Mouse (Mus musculus): Measurements from ENCODE around the gene Mrpl12.

Mrpl12 gene

DNA sequence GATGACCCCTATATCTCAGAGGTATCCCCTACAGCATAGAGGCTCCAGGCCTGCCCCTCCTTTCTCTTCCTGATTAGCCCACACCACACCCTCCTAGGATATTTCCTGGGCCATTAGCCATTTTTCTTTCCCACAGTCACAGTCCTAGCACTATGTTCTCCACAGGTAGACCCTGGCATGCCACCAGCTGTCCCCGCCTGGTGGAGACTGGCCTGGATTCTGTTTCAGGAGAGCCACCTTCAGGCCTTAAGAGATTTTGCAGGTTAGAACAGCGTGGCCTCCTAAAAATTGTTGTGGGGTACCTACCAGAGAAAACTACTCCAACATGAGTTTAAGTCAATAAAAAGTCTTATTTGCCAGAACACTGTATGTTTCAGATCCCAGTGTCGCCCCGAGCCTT is 22.5 kb downstream of the Mrpl12 start:
- in situ Hi-C loops (cut with MboI; ENCODE audit: unreplicated experiment in 2 of 2) = loop anchor here in 1 of 2 experiments (10.0 kb wide), 1 partner anchor 208 kb away; the partner anchor contains the start of genes Cenpx and Lrrc45

- in situ Hi-C loops (cut with MboI; ENCODE audit: unreplicated experiment in 2 of 2) = loop anchor here in 1 of 2 experiments (10.0 kb wide), 1 partner anchor 207 kb away; the partner anchor contains the start of genes Cenpx and Lrrc45
Measured at GRCm38 (mm10) chr11:120507611-120508289, 23.3 kb downstream of the Mrpl12 start.

DNA sequence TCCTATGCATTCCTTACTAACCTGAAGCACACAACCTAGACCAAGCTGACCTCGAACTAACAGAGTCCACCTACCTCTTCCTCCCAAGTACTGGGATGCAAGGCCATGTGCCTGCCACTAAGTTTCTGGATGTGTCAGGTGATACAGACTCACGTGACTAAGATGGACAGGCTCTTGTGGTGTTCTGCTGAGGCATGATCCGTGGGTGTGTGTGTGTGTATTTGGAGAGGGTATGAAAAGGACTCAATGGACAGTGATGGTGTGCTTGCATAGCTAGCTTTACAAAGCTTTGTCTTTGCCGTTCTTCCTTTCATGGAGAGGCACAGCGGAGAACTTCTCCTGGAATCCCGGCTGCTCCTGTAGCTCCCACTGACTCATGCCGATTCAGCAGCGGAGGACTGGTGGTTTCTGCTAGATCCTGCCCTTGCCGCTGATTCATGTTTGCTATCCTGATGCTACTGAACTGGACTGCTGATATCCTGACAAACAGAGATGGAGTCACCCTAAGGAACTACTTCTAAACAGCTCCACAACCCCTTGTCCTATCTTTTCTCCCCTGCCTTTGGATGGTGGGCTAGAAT is 24.0 kb downstream of the Mrpl12 start:
- in situ Hi-C loops (cut with MboI; ENCODE audit: unreplicated experiment in 2 of 2) = loop anchor here in 1 of 2 experiments (10.0 kb wide), 1 partner anchor 206 kb away; the partner anchor contains the start of genes Cenpx and Lrrc45

- in situ Hi-C loops (cut with MboI; ENCODE audit: unreplicated experiment in 2 of 2) = loop anchor here (10.0 kb wide), 2 partner anchors 55 to 205 kb away; partner anchors contain the start of genes Cenpx (in 2 of the 2) and Lrrc45 (in 2 of the 2)
Measured at GRCm38 (mm10) chr11:120509940-120510339, 25.5 kb downstream of the Mrpl12 start.

DNA sequence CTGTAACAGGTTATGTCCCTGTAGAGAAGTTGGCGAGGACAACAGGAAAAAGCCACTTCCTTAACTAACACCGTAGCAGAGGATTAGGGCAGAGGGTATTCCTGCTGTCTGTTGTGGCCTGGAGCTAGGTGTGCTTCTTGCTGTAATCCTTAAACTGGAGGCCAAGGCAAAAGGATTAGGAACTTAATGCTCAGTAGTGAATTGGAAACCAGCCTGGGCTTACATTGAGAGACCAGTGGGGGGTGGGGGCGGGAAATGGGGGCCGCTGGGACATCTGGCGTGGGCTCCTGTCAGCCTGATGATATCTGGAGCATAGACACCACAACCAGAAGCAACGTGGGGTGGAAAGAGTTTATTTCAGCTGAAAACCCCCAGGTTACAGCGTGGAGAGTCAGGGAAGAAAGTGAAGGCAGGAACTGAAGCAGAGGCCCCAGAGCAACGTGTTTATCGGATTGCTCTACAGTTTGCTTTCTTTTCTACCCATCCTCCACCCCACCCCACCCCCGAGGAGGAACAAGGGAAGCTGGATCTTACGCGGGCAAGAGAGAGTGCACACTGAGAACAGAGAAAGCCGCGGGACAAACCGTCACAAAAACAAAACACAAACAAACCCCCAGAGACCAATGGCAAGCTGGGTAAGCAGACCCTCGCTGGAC is 26.1 kb downstream of the Mrpl12 start:
- in situ Hi-C loops (cut with MboI; ENCODE audit: unreplicated experiment in 2 of 2) = loop anchor here (10.0 kb wide), 2 partner anchors 54 to 204 kb away; partner anchors contain the start of genes Cenpx (in 1 of the 2) and Lrrc45 (in 1 of the 2)

DNA sequence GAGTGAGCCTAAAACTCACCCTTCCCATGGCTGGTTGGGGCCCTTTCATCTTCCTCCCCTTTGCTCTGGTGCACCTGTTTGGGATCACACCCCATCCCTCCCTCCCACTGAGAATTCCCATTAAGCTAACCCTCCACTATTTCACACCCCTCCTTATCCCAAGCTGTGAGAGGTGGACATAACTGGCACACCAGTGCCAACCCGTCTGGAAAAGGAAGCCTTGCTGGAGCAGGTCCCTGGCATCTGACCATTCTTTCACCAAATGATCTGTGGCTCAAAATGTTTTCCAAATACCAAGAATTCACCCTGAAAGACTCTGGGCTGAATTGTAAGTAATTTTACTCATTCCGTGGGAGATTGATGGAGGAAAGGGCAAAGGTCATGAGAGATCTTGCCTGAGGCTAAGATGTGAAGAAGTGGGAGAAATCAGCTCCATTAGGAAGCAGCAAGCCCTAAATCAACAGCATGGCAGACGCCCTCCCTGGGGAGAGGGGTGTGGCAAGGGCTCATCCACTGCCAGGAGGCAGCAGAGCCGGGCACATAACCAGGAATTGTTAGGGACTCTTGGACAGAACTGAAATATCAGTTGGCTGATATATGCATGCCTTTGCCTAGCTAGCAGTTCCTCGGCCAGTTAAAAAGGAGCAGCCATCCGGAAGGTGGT is 28.5 kb downstream of the Mrpl12 start:
- in situ Hi-C loops (cut with MboI; ENCODE audit: unreplicated experiment in 2 of 2) = loop anchor here (10.0 kb wide), 2 partner anchors 52 to 202 kb away; partner anchors contain the start of genes Cenpx (in 1 of the 2) and Lrrc45 (in 1 of the 2)

DNA sequence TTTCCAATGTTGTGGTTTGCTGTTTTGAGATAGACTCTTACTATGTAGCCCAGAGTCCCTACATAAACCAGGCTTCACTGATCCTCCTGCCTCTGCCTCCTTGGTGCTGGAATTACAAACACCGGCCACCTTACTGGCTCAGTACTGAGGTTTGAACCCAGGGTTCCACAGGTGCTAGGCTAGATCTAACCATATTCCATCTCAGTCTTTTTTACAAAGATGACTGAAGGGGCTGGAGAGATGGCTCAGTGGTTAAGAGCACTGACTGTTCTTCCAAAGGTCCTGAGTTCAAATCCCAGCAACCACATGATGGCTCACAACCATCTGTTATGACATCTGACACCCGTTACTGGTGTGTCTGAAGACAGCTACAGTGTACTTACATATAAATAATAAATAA is 29.8 kb downstream of the Mrpl12 start:
- in situ Hi-C loops (cut with MboI; ENCODE audit: unreplicated experiment in 2 of 2) = loop anchor here (10.0 kb wide), 2 partner anchors 51 to 201 kb away; partner anchors contain the start of genes Cenpx (in 1 of the 2) and Lrrc45 (in 1 of the 2)

- in situ Hi-C loops (cut with MboI; ENCODE audit: unreplicated experiment in 2 of 2) = loop anchor here (5.0 to 10.0 kb wide), 4 partner anchors 49 to 199 kb away; partner anchors contain the start of genes Pcyt2 (in 2 of the 2), Cenpx (in 1 of the 2) and Lrrc45 (in 1 of the 2)
Measured at GRCm38 (mm10) chr11:120515611-120516010, 31.2 kb downstream of the Mrpl12 start.

- in situ Hi-C loops (cut with MboI; ENCODE audit: unreplicated experiment in 2 of 2) = loop anchor here (5.0 to 10.0 kb wide), 4 partner anchors 48 to 198 kb away; partner anchors contain the start of genes Pcyt2 (in 2 of the 2), Cenpx (in 1 of the 2) and Lrrc45 (in 1 of the 2)
Measured at GRCm38 (mm10) chr11:120517147-120517546, 32.7 kb downstream of the Mrpl12 start.

GRCm38 (mm10) chr11:120518027-120518426 is 33.6 kb downstream of the Mrpl12 start:
- in situ Hi-C loops (cut with MboI; ENCODE audit: unreplicated experiment in 2 of 2) = loop anchor here (5.0 to 10.0 kb wide), 4 partner anchors 47 to 197 kb away; partner anchors contain the start of genes Pcyt2 (in 2 of the 2), Cenpx (in 1 of the 2) and Lrrc45 (in 1 of the 2)

DNA sequence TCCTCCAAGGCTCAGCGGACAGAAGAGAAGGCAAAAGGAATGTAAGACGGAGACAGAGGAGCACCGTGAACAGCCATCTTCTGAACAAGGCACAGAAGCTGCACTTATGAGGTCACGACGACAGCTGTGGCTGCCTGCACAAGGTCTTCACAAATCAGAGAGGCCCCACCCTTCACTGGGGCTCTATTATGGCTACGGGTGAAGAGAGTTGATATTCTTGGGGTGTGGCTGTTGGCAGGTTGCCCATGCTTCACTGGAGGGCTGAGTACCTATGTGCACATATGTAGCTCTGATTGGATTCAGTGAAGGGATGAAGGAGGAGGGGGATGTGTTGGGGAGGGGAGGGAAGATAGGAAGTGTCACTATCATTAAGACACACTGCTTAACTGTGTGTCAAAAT is 34.1 kb downstream of the Mrpl12 start:
- in situ Hi-C loops (cut with MboI; ENCODE audit: unreplicated experiment in 2 of 2) = loop anchor here (5.0 to 10.0 kb wide), 4 partner anchors 46 to 196 kb away; partner anchors contain the start of genes Pcyt2 (in 2 of the 2), Cenpx (in 1 of the 2) and Lrrc45 (in 1 of the 2)

- in situ Hi-C loops (cut with MboI; ENCODE audit: unreplicated experiment in 2 of 2) = loop anchor here (5.0 to 10.0 kb wide), 4 partner anchors 45 to 195 kb away; partner anchors contain the start of genes Pcyt2 (in 2 of the 2), Cenpx (in 1 of the 2) and Lrrc45 (in 1 of the 2)
Measured at GRCm38 (mm10) chr11:120519738-120520137, 35.3 kb downstream of the Mrpl12 start.

DNA sequence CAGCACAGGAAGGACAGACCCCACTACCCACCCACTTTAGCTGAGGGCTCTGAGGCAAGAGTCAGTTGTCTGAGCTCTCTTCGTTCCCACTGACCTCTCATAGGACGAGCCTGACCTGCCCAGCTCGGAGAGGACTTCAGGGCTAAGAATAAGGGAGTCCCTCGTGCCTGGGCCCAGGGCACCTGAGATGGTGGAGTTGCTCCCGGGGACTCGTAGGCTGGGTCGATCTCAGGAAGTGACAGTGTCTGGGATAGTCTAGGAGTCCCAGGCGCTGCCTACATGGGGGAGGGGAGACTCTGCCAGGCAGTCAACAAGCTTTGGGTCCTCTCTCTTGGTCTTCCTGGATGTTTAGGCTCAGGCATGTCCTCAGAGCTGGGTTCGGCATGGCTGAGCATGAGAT is 36.1 kb downstream of the Mrpl12 start:
- in situ Hi-C loops (cut with MboI; ENCODE audit: unreplicated experiment in 2 of 2) = no loop called here

DNA sequence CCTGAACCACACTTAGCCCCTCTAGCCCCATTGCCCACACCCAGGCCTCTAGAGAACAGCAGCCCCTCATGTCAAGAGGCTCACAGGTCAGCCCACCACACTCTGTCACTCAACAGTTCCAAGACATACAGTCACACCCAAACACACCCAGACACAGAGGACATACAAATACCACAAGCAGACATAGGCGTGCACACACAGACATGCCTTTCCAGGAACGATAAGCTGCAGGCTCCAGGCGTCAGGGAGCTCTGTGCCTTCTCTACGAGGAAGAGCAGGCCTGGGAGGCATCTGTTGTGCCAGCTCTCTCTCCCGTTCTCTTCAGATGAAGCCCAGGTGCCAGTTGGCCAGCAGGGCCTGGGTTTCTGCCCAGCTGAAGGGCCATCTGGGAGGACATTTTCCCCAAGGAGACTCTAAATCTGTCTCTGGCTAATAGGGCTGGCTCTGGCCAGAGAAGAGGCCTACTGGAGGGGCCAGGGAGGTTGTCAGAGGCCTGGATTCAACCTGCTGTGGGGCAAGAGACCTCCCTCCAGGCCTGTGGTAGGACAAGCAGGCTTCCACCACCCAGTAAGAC is 36.6 kb downstream of the Mrpl12 start:
- in situ Hi-C loops (cut with MboI; ENCODE audit: unreplicated experiment in 2 of 2) = no loop called here

GRCm38 (mm10) chr11:120522581-120522980 is 38.2 kb downstream of the Mrpl12 start:
- in situ Hi-C loops (cut with MboI; ENCODE audit: unreplicated experiment in 2 of 2) = no loop called here

DNA sequence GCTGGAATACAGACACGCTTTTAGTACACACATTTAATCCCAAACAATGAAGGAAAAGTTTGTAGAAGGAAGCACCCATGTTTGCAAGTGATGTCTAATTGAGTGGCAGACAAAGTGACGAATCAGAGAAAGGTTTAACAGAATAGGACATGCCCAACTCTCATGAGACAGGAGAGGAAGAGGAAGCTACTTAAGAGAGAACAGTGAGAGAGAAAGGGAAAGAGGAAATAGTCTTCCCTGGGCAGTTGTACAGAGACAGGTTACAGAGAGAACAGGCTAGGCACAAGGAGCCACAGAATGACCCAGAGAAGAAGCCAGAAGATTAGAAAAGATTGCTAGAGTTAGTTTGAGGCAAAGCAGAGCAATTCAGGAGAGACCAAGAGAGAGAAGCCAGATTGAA is 41.5 kb downstream of the Mrpl12 start:
- in situ Hi-C loops (cut with MboI; ENCODE audit: unreplicated experiment in 2 of 2) = no loop called here

DNA sequence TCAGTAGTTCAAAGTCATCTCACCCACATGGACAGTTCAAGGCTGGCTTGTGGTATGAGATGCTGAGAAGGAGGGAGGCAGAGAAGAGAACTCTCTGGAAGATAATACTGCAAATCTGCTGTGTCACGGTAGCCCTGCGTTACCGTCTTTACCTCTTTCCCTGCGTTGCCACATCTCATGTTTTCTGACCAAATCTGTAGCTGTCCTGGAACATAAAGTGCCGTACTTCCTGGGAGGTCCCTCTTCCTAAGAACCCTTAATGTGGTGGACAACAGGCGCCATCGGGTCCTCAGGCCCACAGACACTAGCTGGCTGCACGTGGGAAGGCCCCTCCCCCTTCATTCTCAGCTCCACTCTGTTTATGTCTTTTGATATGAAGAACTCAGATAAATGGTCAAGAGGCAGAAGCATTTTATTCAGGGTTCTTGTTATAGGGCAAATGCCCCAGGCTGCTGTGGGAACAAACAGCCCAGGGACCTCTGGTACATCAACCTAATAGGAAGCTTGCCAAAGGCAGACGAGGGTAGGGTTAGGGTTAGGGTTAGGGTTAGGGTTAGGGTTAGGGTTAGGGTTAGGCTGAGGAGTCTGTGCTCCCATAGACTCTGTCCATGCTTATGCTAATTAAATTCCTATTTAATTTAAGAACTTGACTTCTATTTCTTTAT is 43.4 kb downstream of the Mrpl12 start:
- in situ Hi-C loops (cut with MboI; ENCODE audit: unreplicated experiment in 2 of 2) = no loop called here

DNA sequence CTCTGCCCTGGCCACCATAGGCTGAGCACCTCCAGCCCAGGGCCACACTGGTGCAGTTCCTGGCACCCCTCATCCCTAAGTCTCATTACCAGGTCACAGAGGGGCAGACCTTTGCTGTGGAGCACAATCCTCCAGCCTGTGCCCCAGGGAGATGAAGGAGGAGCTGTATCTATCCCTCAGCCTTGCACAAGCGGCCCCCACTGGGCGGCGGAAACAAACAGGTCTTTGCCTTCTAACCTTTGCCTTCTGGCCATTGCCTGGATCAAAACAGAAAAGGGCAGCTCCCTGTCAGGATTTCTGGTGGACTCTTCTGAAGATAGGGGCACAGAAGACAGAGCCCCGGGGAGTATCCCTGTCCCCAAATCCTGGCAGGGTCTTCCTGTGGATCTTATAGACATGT is 44.5 kb downstream of the Mrpl12 start:
- in situ Hi-C loops (cut with MboI; ENCODE audit: unreplicated experiment in 2 of 2) = no loop called here
